Mouse (Mus musculus): Measurements from ENCODE around the gene Camta1. TPM values are rescaled to one million over a fixed set of nuclear protein-coding genes. Genes with fewer than 3 reads are reported as not detected.

Camta1 gene
- polyA plus RNA-seq, 1 experiment from 2014 or later: 78.7 TPM

DNA sequence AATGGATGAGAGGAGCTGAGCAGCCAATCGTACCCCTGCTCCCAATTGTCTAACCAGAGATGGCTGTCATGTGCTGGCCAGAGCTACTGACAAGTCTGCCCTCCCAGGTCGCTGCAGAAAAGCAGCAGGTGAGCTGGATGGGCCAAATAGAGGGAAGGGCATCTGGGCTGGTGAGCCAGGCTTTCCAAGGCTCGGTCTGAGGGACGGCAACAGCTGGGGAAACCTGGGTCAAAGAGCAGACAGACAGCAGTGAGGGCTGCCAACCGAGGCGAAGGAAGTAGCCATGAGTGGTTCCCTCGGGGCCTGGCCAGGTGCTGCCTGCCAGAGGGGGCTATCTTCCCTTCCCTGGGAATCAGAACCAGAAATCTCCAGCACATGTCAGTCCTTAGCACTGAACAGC, 109.1 kb downstream of the Camta1 start:
- H3K36me3 ChIP-seq: no peaks in the 10 kb centered on the region
- no peak overlapping the region for H3K9ac ChIP-seq
- no peak overlapping the region for H3K27ac ChIP-seq
- 63% methylated on average over 7 of the region's 7 CpGs for WGBS
- no peaks in the 10 kb centered on the region for H3K27me3 ChIP-seq
- no peaks in the 10 kb centered on the region for H3K4me1 ChIP-seq
- H3K9me3 ChIP-seq: no peaks in the 10 kb centered on the region
- no peak for ATAC-seq (ENCODE audit: borderline replicate concordance, extremely low read depth, low FRiP score, low TSS enrichment)
- no peak overlapping the region for H3K4me2 ChIP-seq
- no peak overlapping the region for H3K4me3 ChIP-seq

- no peaks in the 10 kb centered on the region for H3K36me3 ChIP-seq
- no peaks in the 10 kb centered on the region for H3K27me3 ChIP-seq
- H3K4me3 ChIP-seq: no peak overlapping the region
- H3K27ac ChIP-seq: no peak overlapping the region
- no peak for ATAC-seq (ENCODE audit: borderline replicate concordance, extremely low read depth, low FRiP score, low TSS enrichment)
- H3K9ac ChIP-seq: no peak overlapping the region
- H3K9me3 ChIP-seq: no peaks in the 10 kb centered on the region
- H3K4me1 ChIP-seq: no peaks in the 10 kb centered on the region
- 65% methylated on average over 15 of the region's 15 CpGs for WGBS
- H3K4me2 ChIP-seq: no peak overlapping the region
Measured at GRCm38 (mm10) chr4:151751270-151751945, 110.3 kb downstream of the Camta1 start.

- Histone ChIP-seq H3K27ac (no peak overlapping the region), H3K36me3 (no peaks in the 10 kb centered on the region), H3K27me3 (no peaks in the 10 kb centered on the region), H3K9ac (no peak overlapping the region), H3K4me1 (no peaks in the 10 kb centered on the region; the same call in 1 of the 2 replicates), H3K4me2 (no peak overlapping the region), H3K4me3 (no peak overlapping the region), H3K9me3 (no peaks in the 10 kb centered on the region)
- 54% methylated on average over 6 of the region's 6 CpGs for WGBS
- ATAC-seq (ENCODE audit: borderline replicate concordance, extremely low read depth, low FRiP score, low TSS enrichment): no peak
Measured at GRCm38 (mm10) chr4:151747723-151748122, 114.0 kb downstream of the Camta1 start.

GRCm38 (mm10) chr4:151746002-151746606, 115.6 kb downstream of the Camta1 start:
- Histone ChIP-seq H3K4me2 (no peak overlapping the region), H3K27me3 (no peaks in the 10 kb centered on the region), H3K9ac (no peak overlapping the region), H3K27ac (no peak overlapping the region), H3K4me3 (no peak overlapping the region), H3K4me1 (peaks cover 10% of the 10 kb centered on the region), H3K9me3 (no peaks in the 10 kb centered on the region), H3K36me3 (no peaks in the 10 kb centered on the region)
- no peak for ATAC-seq (ENCODE audit: borderline replicate concordance, extremely low read depth, low FRiP score, low TSS enrichment)
- 70% methylated on average over 9 of the region's 9 CpGs for WGBS

DNA sequence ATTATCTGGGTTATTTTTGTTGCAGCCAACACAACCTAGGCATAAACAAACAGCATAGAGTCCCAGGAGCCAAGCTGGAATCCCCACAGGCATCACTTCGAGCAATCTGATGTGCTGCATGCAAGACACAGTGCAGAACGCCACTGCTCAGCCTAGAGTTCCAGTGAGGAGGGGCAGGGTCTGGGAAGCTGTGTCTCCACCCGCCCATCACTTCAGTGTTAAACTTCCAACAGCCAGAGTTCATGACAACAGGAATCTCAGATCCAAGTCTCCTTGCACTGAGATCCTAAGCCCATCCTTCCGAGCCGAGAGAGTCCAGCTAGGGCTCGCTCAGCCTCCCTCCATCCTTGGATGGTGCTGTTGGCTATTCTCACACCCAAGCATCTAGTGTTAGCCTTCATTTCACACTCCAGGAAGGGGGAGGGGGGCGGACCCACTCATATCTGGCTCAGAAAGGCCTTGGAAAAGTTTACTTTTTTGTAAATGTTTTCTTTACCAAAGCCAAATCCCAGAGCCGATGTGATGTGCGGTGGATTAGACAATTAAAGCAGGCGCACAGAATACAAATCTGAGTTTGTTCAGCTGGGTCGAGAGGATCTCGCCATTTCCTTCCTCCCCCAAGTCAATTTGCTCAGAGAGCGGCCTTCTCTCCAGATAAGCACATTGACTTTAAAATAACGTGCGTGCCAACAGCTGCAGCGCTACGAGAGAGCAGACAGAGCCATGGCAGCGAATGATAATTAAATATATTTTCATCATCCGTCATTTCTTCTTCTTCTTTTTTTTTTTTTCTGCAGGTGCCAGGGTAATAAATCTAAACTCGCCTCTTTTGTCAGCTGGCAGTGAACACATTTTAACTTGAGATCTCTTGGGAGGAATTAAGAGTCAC, 120.2 kb downstream of the Camta1 start:
- Histone ChIP-seq H3K4me1 (peaks cover 24% of the 10 kb centered on the region), H3K9me3 (no peaks in the 10 kb centered on the region), H3K27me3 (no peaks in the 10 kb centered on the region), H3K4me2 (peak overlapping the region; percentile 21; the same call in 1 of the 2 replicates), H3K4me3 (no peak overlapping the region), H3K36me3 (no peaks in the 10 kb centered on the region), H3K27ac (no peak overlapping the region), H3K9ac (no peak overlapping the region)
- 8% methylated on average over 20 of the region's 20 CpGs for WGBS
- 0 out of 2 replicates have a peak, but pooled peaks have one; percentile 31 for ATAC-seq (ENCODE audit: borderline replicate concordance, extremely low read depth, low FRiP score, low TSS enrichment)

GRCm38 (mm10) chr4:151739348-151739956, 122.2 kb downstream of the Camta1 start:
- Histone ChIP-seq H3K4me2 (no peak overlapping the region), H3K4me3 (no peak overlapping the region), H3K27ac (no peak overlapping the region), H3K36me3 (no peaks in the 10 kb centered on the region), H3K27me3 (no peaks in the 10 kb centered on the region), H3K9me3 (no peaks in the 10 kb centered on the region), H3K9ac (no peak overlapping the region), H3K4me1 (peaks cover 24% of the 10 kb centered on the region)
- ATAC-seq (ENCODE audit: borderline replicate concordance, extremely low read depth, low FRiP score, low TSS enrichment): no peak
- 78% methylated on average over 12 of the region's 12 CpGs for WGBS

DNA sequence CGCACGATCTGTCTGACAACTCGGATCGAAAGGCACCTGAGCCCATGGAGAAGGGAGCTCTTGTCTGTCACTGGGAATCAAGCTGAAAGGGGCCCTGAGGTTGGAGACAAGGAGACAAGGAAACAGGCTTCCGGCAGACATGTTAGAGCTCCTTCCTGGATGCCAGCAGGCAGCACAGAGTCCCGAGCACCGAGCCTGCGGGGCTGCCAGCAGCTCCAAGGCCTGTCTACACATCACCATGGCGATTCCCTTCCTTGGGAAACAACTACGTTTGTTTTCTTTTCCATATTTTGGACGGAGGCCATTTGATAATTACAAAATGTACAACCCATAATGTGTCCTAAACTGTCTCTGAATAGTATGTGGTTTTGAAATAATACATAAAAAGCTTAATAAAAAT, 122.8 kb downstream of the Camta1 start:
- H3K9me3 ChIP-seq: no peaks in the 10 kb centered on the region
- no peak for ATAC-seq (ENCODE audit: borderline replicate concordance, extremely low read depth, low FRiP score, low TSS enrichment)
- H3K9ac ChIP-seq: no peak overlapping the region
- H3K4me3 ChIP-seq: no peak overlapping the region
- 46% methylated on average over 11 of the region's 11 CpGs for WGBS
- peaks cover 24% of the 10 kb centered on the region for H3K4me1 ChIP-seq
- no peaks in the 10 kb centered on the region for H3K36me3 ChIP-seq
- H3K27ac ChIP-seq: no peak overlapping the region
- H3K4me2 ChIP-seq: no peak overlapping the region
- H3K27me3 ChIP-seq: no peaks in the 10 kb centered on the region

GRCm38 (mm10) chr4:151738280-151738679, 123.4 kb downstream of the Camta1 start:
- no peak overlapping the region for H3K4me3 ChIP-seq
- no peaks in the 10 kb centered on the region for H3K27me3 ChIP-seq
- no peaks in the 10 kb centered on the region for H3K36me3 ChIP-seq
- H3K4me1 ChIP-seq: peaks cover 24% of the 10 kb centered on the region
- H3K4me2 ChIP-seq: no peak overlapping the region
- WGBS: 48% methylated on average over 5 of the region's 5 CpGs
- H3K27ac ChIP-seq: no peak overlapping the region
- no peak for ATAC-seq (ENCODE audit: borderline replicate concordance, extremely low read depth, low FRiP score, low TSS enrichment)
- H3K9me3 ChIP-seq: no peaks in the 10 kb centered on the region
- no peak overlapping the region for H3K9ac ChIP-seq

GRCm38 (mm10) chr4:151732668-151733067, 129.0 kb downstream of the Camta1 start:
- H3K9me3 ChIP-seq: no peaks in the 10 kb centered on the region
- no peaks in the 10 kb centered on the region for H3K36me3 ChIP-seq
- no peak for ATAC-seq (ENCODE audit: borderline replicate concordance, extremely low read depth, low FRiP score, low TSS enrichment)
- 0 out of 2 replicates have a peak, but pooled peaks cover 11% of the 10 kb centered on the region for H3K4me1 ChIP-seq
- no peak overlapping the region for H3K27ac ChIP-seq
- no peaks in the 10 kb centered on the region for H3K27me3 ChIP-seq
- no peak overlapping the region for H3K4me3 ChIP-seq
- no peak overlapping the region for H3K9ac ChIP-seq
- H3K4me2 ChIP-seq: no peak overlapping the region
- 48% methylated on average over 10 of the region's 10 CpGs for WGBS

DNA sequence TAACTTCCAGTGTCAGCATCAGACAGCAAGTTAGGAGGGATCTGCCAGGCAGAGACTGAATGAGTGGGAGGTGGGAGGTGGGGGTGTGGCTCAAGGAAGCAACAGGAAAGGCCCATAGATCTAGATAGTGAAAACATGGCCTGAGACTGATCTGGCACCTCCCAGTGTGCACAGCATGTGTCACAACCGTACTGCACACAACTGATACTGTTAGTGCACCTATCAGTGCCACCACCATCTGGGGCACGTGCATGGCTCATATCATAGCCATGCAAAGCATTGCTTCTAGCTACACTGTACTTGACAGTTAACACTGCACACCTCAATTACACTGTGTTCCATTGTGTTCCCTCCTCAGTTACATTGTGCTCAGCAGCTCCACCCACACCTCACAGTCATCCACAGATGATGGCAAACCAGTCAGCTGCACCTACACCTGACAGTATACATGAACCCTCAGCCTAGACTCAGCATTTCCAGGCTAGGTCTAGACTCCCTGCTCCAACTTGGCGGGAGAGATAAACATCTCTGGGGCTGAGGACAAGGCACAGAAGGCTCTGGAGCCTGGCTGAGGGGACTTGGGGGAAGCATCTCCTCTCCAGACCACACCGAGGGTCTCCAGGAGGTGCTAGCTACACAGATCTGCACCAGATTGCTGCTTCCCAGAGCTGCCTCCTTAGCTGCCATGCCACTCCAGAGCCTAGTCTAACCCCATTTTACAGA, 131.5 kb downstream of the Camta1 start:
- Histone ChIP-seq H3K4me2 (no peak overlapping the region), H3K27me3 (no peaks in the 10 kb centered on the region), H3K36me3 (no peaks in the 10 kb centered on the region), H3K9me3 (no peaks in the 10 kb centered on the region), H3K4me1 (0 out of 2 replicates have a peak, but pooled peaks cover 11% of the 10 kb centered on the region), H3K9ac (no peak overlapping the region), H3K4me3 (no peak overlapping the region), H3K27ac (no peak overlapping the region)
- peak; percentile 70; the same call in 1 of the 2 replicates for ATAC-seq (ENCODE audit: borderline replicate concordance, extremely low read depth, low FRiP score, low TSS enrichment)
- 63% methylated on average over 4 of the region's 4 CpGs for whole genome bisulfite sequencing

- Histone ChIP-seq H3K9ac (no peak overlapping the region), H3K9me3 (no peaks in the 10 kb centered on the region), H3K36me3 (no peaks in the 10 kb centered on the region), H3K4me3 (no peak overlapping the region), H3K4me1 (0 out of 2 replicates have a peak, but pooled peaks cover 11% of the 10 kb centered on the region), H3K27me3 (no peaks in the 10 kb centered on the region), H3K27ac (no peak overlapping the region), H3K4me2 (no peak overlapping the region)
- ATAC-seq (ENCODE audit: borderline replicate concordance, extremely low read depth, low FRiP score, low TSS enrichment): peak; percentile 56; the same call in 1 of the 2 replicates
- WGBS: 47% methylated on average over 4 of the region's 4 CpGs
Measured at GRCm38 (mm10) chr4:151729116-151729515, 132.6 kb downstream of the Camta1 start.

Measured in lung, embryonic 15.5 days (tissue).